Mouse (Mus musculus): ENCODE data around the gene P2ry2. TPM values are rescaled to one million over a fixed set of nuclear protein-coding genes. Genes with fewer than 3 reads are reported as not detected.

Gene P2ry2
- polyA plus RNA-seq, 1 experiment = 4.5 TPM

GRCm38 (mm10) chr7:100968874-100969659 is 43.6 kb downstream of the P2ry2 start:
- Histone ChIP-seq H3K27me3 (ENCODE audit: control insufficient read depth, insufficient read depth, insufficient read length) (no peaks in the 10 kb centered on the region), H3K79me2 (ENCODE audit: control insufficient read depth, insufficient read depth) (no peaks in the 10 kb centered on the region), H3K79me3 (ENCODE audit: low read depth) (no peaks in the 10 kb centered on the region), H3K36me3 (ENCODE audit: control insufficient read depth, insufficient read depth) (no peaks in the 10 kb centered on the region), H3K4me3 (ENCODE audit: insufficient read depth, poor library complexity, severe bottlenecking) (no peak overlapping the region), H3ac (ENCODE audit: control insufficient read depth, insufficient read length, low read depth) (no peak overlapping the region)
- no peak for TF ChIP-seq MAX (IDR thresholded peaks at IDR 0.05)
- no peak for TF ChIP-seq CEBPB (IDR thresholded peaks at IDR 0.05; ENCODE audit: low read depth)
- TF ChIP-seq MYOD1 (IDR thresholded peaks at IDR 0.05; ENCODE audit: control insufficient read depth, insufficient read length, low read depth) = no peak
- TF ChIP-seq MYOG (IDR thresholded peaks at IDR 0.05; ENCODE audit: control insufficient read depth, extremely low read depth, insufficient read length) = no peak
- no peak for TF ChIP-seq FOSL1 (IDR thresholded peaks at IDR 0.05; ENCODE audit: insufficient read depth, low read length, poor library complexity, severe bottlenecking)
- no peak for TF ChIP-seq USF1 (IDR thresholded peaks at IDR 0.05; ENCODE audit: low read depth)
- no peak for TF ChIP-seq CTCF (IDR thresholded peaks at IDR 0.05; ENCODE audit: control insufficient read depth, insufficient read depth, insufficient read length)

GRCm38 (mm10) chr7:100968376-100968775 is 44.3 kb downstream of the P2ry2 start:
- no peaks in the 10 kb centered on the region for H3K79me2 ChIP-seq (ENCODE audit: control insufficient read depth, insufficient read depth)
- H3K4me3 ChIP-seq (ENCODE audit: insufficient read depth, poor library complexity, severe bottlenecking) = no peak overlapping the region
- H3K79me3 ChIP-seq (ENCODE audit: low read depth) = no peaks in the 10 kb centered on the region
- H3K36me3 ChIP-seq (ENCODE audit: control insufficient read depth, insufficient read depth) = no peaks in the 10 kb centered on the region
- TF ChIP-seq CTCF (IDR thresholded peaks at IDR 0.05; ENCODE audit: control insufficient read depth, insufficient read depth, insufficient read length) (no peak), CEBPB (IDR thresholded peaks at IDR 0.05; ENCODE audit: low read depth) (no peak)
- H3K27me3 ChIP-seq (ENCODE audit: control insufficient read depth, insufficient read depth, insufficient read length) = no peaks in the 10 kb centered on the region
- no peak overlapping the region for H3ac ChIP-seq (ENCODE audit: control insufficient read depth, insufficient read length, low read depth)

GRCm38 (mm10) chr7:100967850-100968249 is 44.8 kb downstream of the P2ry2 start:
- H3K36me3 ChIP-seq (ENCODE audit: control insufficient read depth, insufficient read depth) = no peaks in the 10 kb centered on the region
- H3K27me3 ChIP-seq (ENCODE audit: control insufficient read depth, insufficient read depth, insufficient read length) = no peaks in the 10 kb centered on the region
- H3K79me2 ChIP-seq (ENCODE audit: control insufficient read depth, insufficient read depth) = no peaks in the 10 kb centered on the region
- no peak overlapping the region for H3K4me3 ChIP-seq (ENCODE audit: insufficient read depth, poor library complexity, severe bottlenecking)
- H3ac ChIP-seq (ENCODE audit: control insufficient read depth, insufficient read length, low read depth) = no peak overlapping the region
- TF ChIP-seq MYOD1 (IDR thresholded peaks at IDR 0.05; ENCODE audit: control insufficient read depth, insufficient read length, low read depth) (no peak), MAX (IDR thresholded peaks at IDR 0.05) (no peak), CTCF (IDR thresholded peaks at IDR 0.05; ENCODE audit: control insufficient read depth, insufficient read depth, insufficient read length) (no peak), MYOG (IDR thresholded peaks at IDR 0.05; ENCODE audit: control insufficient read depth, extremely low read depth, insufficient read length) (no peak), USF1 (IDR thresholded peaks at IDR 0.05; ENCODE audit: low read depth) (no peak), FOSL1 (IDR thresholded peaks at IDR 0.05; ENCODE audit: insufficient read depth, low read length, poor library complexity, severe bottlenecking) (no peak), CEBPB (IDR thresholded peaks at IDR 0.05; ENCODE audit: low read depth) (no peak)
- no peaks in the 10 kb centered on the region for H3K79me3 ChIP-seq (ENCODE audit: low read depth)

- Histone ChIP-seq H3ac (ENCODE audit: control insufficient read depth, insufficient read length, low read depth) (no peak overlapping the region), H3K36me3 (ENCODE audit: control insufficient read depth, insufficient read depth) (no peaks in the 10 kb centered on the region), H3K79me2 (ENCODE audit: control insufficient read depth, insufficient read depth) (no peaks in the 10 kb centered on the region), H3K4me3 (ENCODE audit: insufficient read depth, poor library complexity, severe bottlenecking) (no peak overlapping the region), H3K27me3 (ENCODE audit: control insufficient read depth, insufficient read depth, insufficient read length) (no peaks in the 10 kb centered on the region), H3K79me3 (ENCODE audit: low read depth) (no peaks in the 10 kb centered on the region)
- TF ChIP-seq MAX (IDR thresholded peaks at IDR 0.05) = no peak
These were observed 46.7 kb downstream of the P2ry2 start for GRCm38 (mm10) chr7:100966014-100966413.

- Histone ChIP-seq H3K36me3 (ENCODE audit: control insufficient read depth, insufficient read depth) (no peaks in the 10 kb centered on the region), H3K27me3 (ENCODE audit: control insufficient read depth, insufficient read depth, insufficient read length) (no peaks in the 10 kb centered on the region), H3K4me3 (ENCODE audit: insufficient read depth, poor library complexity, severe bottlenecking) (no peak overlapping the region), H3K79me3 (ENCODE audit: low read depth) (no peaks in the 10 kb centered on the region), H3K79me2 (ENCODE audit: control insufficient read depth, insufficient read depth) (no peaks in the 10 kb centered on the region), H3ac (ENCODE audit: control insufficient read depth, insufficient read length, low read depth) (no peak overlapping the region)
- TF ChIP-seq MYOG (IDR thresholded peaks at IDR 0.05; ENCODE audit: control insufficient read depth, extremely low read depth, insufficient read length) = no peak
- peak; percentile 40 for TF ChIP-seq CTCF (IDR thresholded peaks at IDR 0.05; ENCODE audit: control insufficient read depth, insufficient read depth, insufficient read length)
These were observed 47.6 kb downstream of the P2ry2 start for GRCm38 (mm10) chr7:100965079-100965478.

GRCm38 (mm10) chr7:100964242-100964641 is 48.4 kb downstream of the P2ry2 start:
- H3K79me3 ChIP-seq (ENCODE audit: low read depth) = no peaks in the 10 kb centered on the region
- TF ChIP-seq FOSL1 (IDR thresholded peaks at IDR 0.05; ENCODE audit: insufficient read depth, low read length, poor library complexity, severe bottlenecking) (no peak), MYOD1 (IDR thresholded peaks at IDR 0.05; ENCODE audit: control insufficient read depth, insufficient read length, low read depth) (no peak), CEBPB (IDR thresholded peaks at IDR 0.05; ENCODE audit: low read depth) (no peak), CTCF (IDR thresholded peaks at IDR 0.05; ENCODE audit: control insufficient read depth, insufficient read depth, insufficient read length) (no peak), USF1 (IDR thresholded peaks at IDR 0.05; ENCODE audit: low read depth) (no peak), MAX (IDR thresholded peaks at IDR 0.05) (no peak), MYOG (IDR thresholded peaks at IDR 0.05; ENCODE audit: control insufficient read depth, extremely low read depth, insufficient read length) (no peak)
- no peaks in the 10 kb centered on the region for H3K79me2 ChIP-seq (ENCODE audit: control insufficient read depth, insufficient read depth)
- no peaks in the 10 kb centered on the region for H3K27me3 ChIP-seq (ENCODE audit: control insufficient read depth, insufficient read depth, insufficient read length)
- no peak overlapping the region for H3ac ChIP-seq (ENCODE audit: control insufficient read depth, insufficient read length, low read depth)
- no peak overlapping the region for H3K4me3 ChIP-seq (ENCODE audit: insufficient read depth, poor library complexity, severe bottlenecking)
- H3K36me3 ChIP-seq (ENCODE audit: control insufficient read depth, insufficient read depth) = no peaks in the 10 kb centered on the region

Data from C2C12 (cell line).